9 mouse cellular contexts compared by ENCODE assay signal in the genomic region with DNA sequence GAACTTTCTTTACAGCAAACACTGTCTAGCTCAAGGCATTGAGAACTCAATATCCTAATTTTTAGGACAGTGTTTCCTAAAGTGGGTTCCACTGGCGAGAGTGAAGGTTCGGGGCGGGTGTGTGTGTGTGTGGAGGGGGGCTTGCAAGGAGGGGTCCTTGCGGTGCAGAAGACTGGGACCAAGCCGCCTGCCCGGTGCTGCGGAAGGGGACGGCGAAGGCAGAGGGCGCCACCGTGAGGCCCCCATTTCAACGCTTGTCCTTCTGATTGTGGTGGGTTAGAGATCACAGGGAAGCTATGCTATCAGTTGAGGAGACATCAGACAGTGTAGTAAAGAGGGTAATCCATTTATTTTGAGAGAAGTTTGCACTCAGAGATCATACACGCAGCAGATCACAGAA.
A peak's percentile ranks its signal among the peaks of the same experiment; 100 is the strongest.
DNase-seq lines count a peak whose midpoint lies in the region; ATAC-seq lines count a peak whose summit lies in the region.
"Had no signal": no experiment of that assay in that cellular context is flagged by ENCODE, and none has a peak within 500 bp of the region (broad histone marks: within the 10 kb centered on the region; RNA-seq: fewer than 3 reads in every experiment).

No protein-coding gene starts in this region.

- no peak overlapping the region for H3K4me3 ChIP-seq in kidney, embryonic 15.5 days (replicated peaks)
- no peak overlapping the region for H3K4me3 ChIP-seq in kidney, embryonic 16.5 days (ENCODE audit: low read length)
- peak overlapping the region; percentile 31 for H3K4me3 ChIP-seq in embryonic facial prominence, embryonic 10.5 days
- no peak overlapping the region for H3K4me3 ChIP-seq in hindbrain, embryonic 12.5 days
- H3K4me3 ChIP-seq in midbrain, embryonic 16.5 days (ENCODE audit: low read depth, low read length), result no peak overlapping the region

- no peak overlapping the region for H3K9ac ChIP-seq in kidney, embryonic 15.5 days
- no peak overlapping the region for H3K9ac ChIP-seq in kidney, embryonic 16.5 days (replicated peaks; ENCODE audit: low read length)
- H3K9ac ChIP-seq in hindbrain, embryonic 12.5 days, result no peak overlapping the region
- H3K9ac ChIP-seq in midbrain, embryonic 16.5 days (ENCODE audit: low read depth, low read length), result no peak overlapping the region

- peaks cover 84% of the 10 kb centered on the region for H3K27me3 ChIP-seq in kidney, embryonic 15.5 days
- H3K27me3 ChIP-seq in kidney, embryonic 16.5 days (ENCODE audit: insufficient read depth, low read length), result peaks cover 55% of the 10 kb centered on the region
- peaks cover 47% of the 10 kb centered on the region for H3K27me3 ChIP-seq in embryonic facial prominence, embryonic 10.5 days (replicated peaks; ENCODE audit: low read depth, poor library complexity, severe bottlenecking)
- H3K27me3 ChIP-seq in hindbrain, embryonic 12.5 days, result peaks cover 10% of the 10 kb centered on the region; the same call in 1 of the 2 replicates
- 0 out of 2 replicates have a peak, but pooled peaks cover 1% of the 10 kb centered on the region for H3K27me3 ChIP-seq in midbrain, embryonic 16.5 days (ENCODE audit: control insufficient read depth, insufficient read depth, low read depth, low read length)

- H3K4me1 ChIP-seq in kidney, embryonic 15.5 days, result no peaks in the 10 kb centered on the region
- H3K4me1 ChIP-seq in kidney, embryonic 16.5 days (ENCODE audit: insufficient read depth, low read length), result no peaks in the 10 kb centered on the region
- 0 out of 2 replicates have a peak, but pooled peaks cover 5% of the 10 kb centered on the region for H3K4me1 ChIP-seq in embryonic facial prominence, embryonic 10.5 days
- H3K4me1 ChIP-seq in hindbrain, embryonic 12.5 days, result peaks cover 2% of the 10 kb centered on the region; the same call in 1 of the 2 replicates
- no peaks in the 10 kb centered on the region; the same call in 1 of the 2 replicates for H3K4me1 ChIP-seq in midbrain, embryonic 16.5 days (ENCODE audit: control insufficient read depth, insufficient read depth, low read length)

- no peak overlapping the region for H3K27ac ChIP-seq in kidney, embryonic 15.5 days
- no peak overlapping the region for H3K27ac ChIP-seq in kidney, embryonic 16.5 days (ENCODE audit: low read length)
- H3K27ac ChIP-seq in embryonic facial prominence, embryonic 10.5 days (replicated peaks), result no peak overlapping the region
- no peak overlapping the region for H3K27ac ChIP-seq in hindbrain, embryonic 12.5 days
- no peak overlapping the region for H3K27ac ChIP-seq in midbrain, embryonic 16.5 days (ENCODE audit: low read length)

- ATAC-seq in kidney, embryonic 15.5 days (replicated peaks; ENCODE audit: low FRiP score), result no peak
- ATAC-seq in kidney, embryonic 16.5 days (ENCODE audit: low FRiP score, low TSS enrichment), result no peak
- ATAC-seq in hindbrain, embryonic 12.5 days (ENCODE audit: low FRiP score), result 0 out of 2 replicates have a peak, but pooled peaks have one; percentile 22
- peak; percentile 66 for ATAC-seq in midbrain, embryonic 16.5 days
- ATAC-seq: Patski had no signal

- H3K36me3 ChIP-seq in kidney, embryonic 15.5 days, result no peaks in the 10 kb centered on the region
- H3K36me3 ChIP-seq in kidney, embryonic 16.5 days (ENCODE audit: insufficient read depth, low read length), result no peaks in the 10 kb centered on the region
- H3K36me3 ChIP-seq in embryonic facial prominence, embryonic 10.5 days (replicated peaks), result no peaks in the 10 kb centered on the region
- H3K36me3 ChIP-seq in hindbrain, embryonic 12.5 days, result no peaks in the 10 kb centered on the region
- H3K36me3 ChIP-seq in midbrain, embryonic 16.5 days (ENCODE audit: control insufficient read depth, insufficient read depth, low read length), result no peaks in the 10 kb centered on the region

- H3K4me2 ChIP-seq in kidney, embryonic 15.5 days, result peak overlapping the region; percentile 32; the same call in 1 of the 2 replicates
- no peak overlapping the region for H3K4me2 ChIP-seq in kidney, embryonic 16.5 days (replicated peaks; ENCODE audit: low read depth, low read length)
- peak overlapping the region; percentile 35 for H3K4me2 ChIP-seq in hindbrain, embryonic 12.5 days (replicated peaks)
- peak overlapping the region; percentile 39 for H3K4me2 ChIP-seq in midbrain, embryonic 16.5 days (ENCODE audit: low read length)

- H3K9me3 ChIP-seq in kidney, embryonic 15.5 days (replicated peaks), result no peaks in the 10 kb centered on the region
- H3K9me3 ChIP-seq in kidney, embryonic 16.5 days (ENCODE audit: low read length), result no peaks in the 10 kb centered on the region
- no peaks in the 10 kb centered on the region for H3K9me3 ChIP-seq in embryonic facial prominence, embryonic 10.5 days
- H3K9me3 ChIP-seq in hindbrain, embryonic 12.5 days (replicated peaks), result no peaks in the 10 kb centered on the region
- H3K9me3 ChIP-seq in midbrain, embryonic 16.5 days (replicated peaks; ENCODE audit: control insufficient read depth, low read length, poor library complexity, severe bottlenecking), result no peaks in the 10 kb centered on the region

- peak; percentile 59 for DNase-seq in embryonic facial prominence, embryonic 10.5 days (ENCODE audit: low spot score)
- no peak for DNase-seq in gastrocnemius, postnatal 25 days
- no peak for DNase-seq in cerebellum, adult 9-11 months
- DNase-seq in cerebellum, adult 9-10 months, result no peak

- WGBS in kidney, embryonic 15.5 days, result 7% methylated on average over 13 of the region's 13 CpGs
- WGBS in kidney, embryonic 16.5 days, result 11% methylated on average over 13 of the region's 13 CpGs
- 3% methylated on average over 13 of the region's 13 CpGs for WGBS in embryonic facial prominence, embryonic 10.5 days
- WGBS in hindbrain, embryonic 12.5 days, result 2% methylated on average over 13 of the region's 13 CpGs
- WGBS in midbrain, embryonic 16.5 days, result 5% methylated on average over 13 of the region's 13 CpGs

Comparison
In these comparisons a context has a peak if more than half of its experiments do, and no peak if none do; other contexts are left out.
1. ATAC-seq: peak in hindbrain, embryonic 12.5 days (single experiment) and midbrain, embryonic 16.5 days (single experiment); none in kidney, embryonic 15.5 days (single experiment) and kidney, embryonic 16.5 days (single experiment).